Mouse (Mus musculus) heart, postnatal 14 days (tissue): ENCODE measurements around the gene Bahd1. TPM values are rescaled to one million over a fixed set of nuclear protein-coding genes. Genes with fewer than 3 reads are reported as not detected.

ENCODE experiments used
- DNase-seq, 2 experiments: peaks; one replicate each; pipeline ENCODE4 v3.0.0; 2021 to 2022
- intact Hi-C: fragments of 180-260 bp; cut with DNase I; formaldehyde crosslinking; loops from one replicate; pipeline ENCODE4 v1.15.1; 2025
- total RNA-seq, 2 experiments: library from RNA; stranded (reverse); gene quantifications; 2 replicates each; pipeline ENCODE4 v1.2.3; 2021

Gene Bahd1
- total RNA-seq, 2 experiments from 2014 or later = 15.9 to 17.7 TPM

- DNase-seq = no peak
- intact Hi-C loops = no loop called here
These were observed 25.8 kb downstream of the Bahd1 start for GRCm38 (mm10) chr2:118925952-118926351.

GRCm38 (mm10) chr2:118926361-118926997 lies 26.3 kb downstream of the Bahd1 start, which contains the start of gene Chst14:
Gene Chst14 (plus strand): TSS chr2:118926496.
- intact Hi-C loops = no loop called here
- DNase-seq = peak; percentile 87

DNA sequence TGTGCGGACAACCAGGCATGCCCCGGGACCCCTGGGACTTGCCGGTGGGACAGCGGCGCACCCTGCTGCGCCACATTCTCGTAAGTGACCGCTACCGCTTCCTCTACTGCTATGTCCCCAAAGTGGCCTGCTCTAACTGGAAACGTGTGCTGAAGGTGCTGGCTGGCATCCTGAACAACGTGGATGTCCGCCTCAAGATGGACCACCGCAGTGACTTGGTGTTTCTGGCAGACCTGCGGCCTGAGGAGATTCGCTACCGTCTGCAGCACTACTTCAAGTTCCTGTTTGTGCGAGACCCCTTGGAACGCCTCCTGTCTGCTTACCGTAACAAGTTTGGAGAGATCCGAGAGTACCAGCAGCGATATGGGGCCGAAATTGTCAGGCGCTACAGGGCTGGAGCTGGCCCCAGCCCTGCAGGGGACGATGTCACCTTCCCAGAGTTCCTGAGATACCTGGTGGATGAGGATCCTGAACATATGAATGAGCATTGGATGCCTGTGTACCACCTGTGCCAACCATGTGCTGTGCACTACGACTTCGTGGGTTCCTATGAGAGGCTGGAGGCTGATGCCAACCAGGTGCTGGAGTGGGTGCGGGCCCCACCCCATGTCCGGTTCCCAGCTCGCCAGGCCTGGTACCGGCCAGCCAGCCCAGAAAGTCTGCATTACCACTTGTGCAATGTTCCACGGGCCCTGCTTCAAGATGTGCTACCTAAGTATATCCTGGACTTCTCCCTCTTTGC lies 27.0 kb downstream of the Bahd1 start:
- intact Hi-C loops = no loop called here

GRCm38 (mm10) chr2:118941341-118941740 lies 41.2 kb downstream of the Bahd1 start:
- DNase-seq = no peak
- intact Hi-C loops = no loop called here

More for the DNA sequence above, 27.0 kb downstream of the Bahd1 start:
- DNase-seq = no peak

- no peak for DNase-seq
- intact Hi-C loops = no loop called here
These were observed 43.1 kb downstream of the Bahd1 start for GRCm38 (mm10) chr2:118943232-118943631.

DNA sequence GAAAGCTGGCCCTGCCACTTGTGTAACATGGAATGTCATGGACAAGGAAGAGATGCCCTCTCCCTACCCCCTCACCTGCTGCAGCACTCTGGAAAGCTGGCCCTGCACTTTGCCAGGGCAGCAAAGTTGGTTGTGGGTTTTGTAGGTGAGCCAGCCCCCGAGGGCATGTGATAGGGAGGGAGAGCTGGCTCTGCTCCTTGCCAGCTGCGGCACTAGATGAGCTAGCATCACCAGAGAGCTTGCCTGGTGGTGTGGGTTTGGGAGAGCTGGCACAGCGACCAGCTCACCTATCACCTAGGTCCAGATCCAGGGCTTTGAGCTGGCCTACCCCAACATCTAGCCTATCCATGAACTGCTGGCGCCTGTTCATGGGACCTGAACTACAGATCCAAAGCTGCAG lies 48.6 kb downstream of the Bahd1 start:
- intact Hi-C loops = no loop called here
- no peak for DNase-seq

DNA sequence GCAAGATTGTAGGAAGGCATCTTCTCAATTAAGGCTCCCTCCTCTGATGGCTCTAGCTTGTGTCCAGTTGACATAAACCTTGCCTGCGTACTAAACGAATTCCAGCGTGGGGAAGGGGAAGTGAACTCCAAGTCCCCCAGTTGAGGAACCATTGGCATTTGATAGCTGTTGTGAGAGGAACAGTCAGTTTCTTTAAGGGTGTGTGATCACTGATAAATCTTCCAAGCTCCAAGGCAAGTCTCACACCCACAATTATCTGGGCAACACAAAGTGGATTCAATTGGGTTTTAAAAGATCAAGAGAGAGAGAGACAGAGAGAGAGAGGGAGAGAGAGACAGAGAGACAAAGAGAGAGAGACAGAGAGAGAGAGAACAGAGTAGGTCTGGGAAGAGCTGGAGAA lies 49.5 kb downstream of the Bahd1 start:
- intact Hi-C loops = no loop called here
- no peak for DNase-seq

DNA sequence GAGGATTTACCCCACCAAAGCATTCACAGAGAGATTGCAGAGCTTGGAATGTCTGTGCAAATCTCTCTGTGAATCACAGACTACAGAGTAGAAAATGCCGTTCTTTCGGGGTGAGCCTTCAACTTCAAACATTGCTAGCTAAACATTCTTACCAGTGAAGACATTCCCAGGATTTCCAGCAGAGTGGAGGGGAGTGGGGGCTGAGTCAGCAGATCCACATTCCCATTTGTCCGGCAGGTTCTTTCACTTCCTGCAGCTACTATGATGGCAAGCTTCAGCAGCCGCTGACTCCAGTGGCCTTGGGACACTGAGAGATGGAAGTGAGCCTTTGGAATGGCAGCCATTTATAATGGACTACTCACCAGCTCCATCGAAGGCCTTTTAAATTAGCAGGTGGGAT lies 56.3 kb downstream of the Bahd1 start:
- no peak for DNase-seq
- intact Hi-C loops = no loop called here

GRCm38 (mm10) chr2:118959644-118960043 lies 59.5 kb downstream of the Bahd1 start:
- intact Hi-C loops = no loop called here
- no peak for DNase-seq

- intact Hi-C loops = no loop called here
- DNase-seq = no peak
These were observed 60.2 kb downstream of the Bahd1 start for GRCm38 (mm10) chr2:118960413-118960812.

- DNase-seq = no peak
- intact Hi-C loops = no loop called here
These were observed 61.4 kb downstream of the Bahd1 start for GRCm38 (mm10) chr2:118961546-118961945.

GRCm38 (mm10) chr2:118963007-118963675 lies 63.0 kb downstream of the Bahd1 start:
- no peak for DNase-seq
- intact Hi-C loops = no loop called here

- DNase-seq = no peak
- intact Hi-C loops = no loop called here
These were observed 63.5 kb downstream of the Bahd1 start for GRCm38 (mm10) chr2:118963676-118964012.

- intact Hi-C loops = loop anchor here (10.0 kb wide), 2 partner anchors 205 to 335 kb away; partner anchors contain the start of gene Ccdc9b
- DNase-seq = no peak
These were observed 69.5 kb downstream of the Bahd1 start for GRCm38 (mm10) chr2:118969585-118970147.

DNA sequence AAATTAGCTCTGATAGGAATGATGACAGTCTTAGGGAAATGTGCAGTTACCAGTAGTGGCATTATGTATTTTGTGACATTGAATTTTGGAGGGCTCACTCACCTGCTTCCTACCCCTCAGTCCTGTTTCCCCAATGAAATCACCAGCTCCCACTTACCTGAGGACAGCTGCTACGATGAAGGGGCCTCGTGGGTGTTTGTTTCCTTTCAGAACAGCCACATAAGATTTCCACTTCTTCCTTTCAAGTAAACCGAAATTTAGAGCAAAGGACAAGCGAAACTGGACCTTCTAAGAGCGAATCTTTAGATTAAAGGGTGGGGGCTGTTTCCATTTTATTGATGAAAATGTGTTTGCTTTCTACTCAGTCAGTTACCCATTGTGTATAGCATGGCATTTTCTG lies 71.9 kb downstream of the Bahd1 start:
- intact Hi-C loops = loop anchor here (2.0 to 10.0 kb wide), 3 partner anchors 67 to 337 kb away; partner anchors contain the start of gene Ccdc9b
- no peak for DNase-seq

DNA sequence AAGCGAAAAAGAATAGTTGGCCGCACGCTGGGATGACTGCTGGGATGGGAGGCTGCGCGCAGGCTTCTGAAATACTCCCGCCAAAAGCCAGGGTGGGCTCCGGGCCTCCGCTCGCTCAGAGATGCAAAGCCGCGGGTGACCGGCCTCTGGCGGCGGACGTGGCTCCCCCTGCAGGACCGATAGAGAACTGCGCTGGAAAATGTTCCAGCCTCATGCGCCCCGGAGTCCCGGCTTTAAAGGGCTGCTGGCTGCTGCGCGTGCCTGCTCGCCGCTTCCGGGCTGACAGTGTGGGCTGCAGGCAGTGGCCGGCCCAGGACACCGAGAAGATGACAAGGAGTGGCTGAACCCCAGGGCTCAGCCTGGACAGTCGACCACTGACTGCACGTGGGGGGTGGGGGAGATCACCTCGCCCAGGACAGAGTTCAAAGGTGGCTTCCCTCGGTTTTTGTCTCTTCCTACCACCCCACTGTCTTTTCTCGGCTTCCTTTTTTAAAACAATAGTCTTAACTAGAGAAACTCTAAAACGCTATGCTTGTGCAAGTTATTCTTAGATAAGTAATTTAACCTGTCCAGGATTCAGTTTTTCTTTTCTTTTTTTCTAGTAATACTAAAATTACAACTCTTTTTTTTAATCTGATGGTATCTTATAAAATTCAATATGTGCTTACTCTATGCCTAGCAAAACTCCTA lies 72.7 kb downstream of the Bahd1 start:
- peak; percentile 85 to 94 for DNase-seq
- intact Hi-C loops = loop anchor here (2.0 to 10.0 kb wide), 3 partner anchors 68 to 338 kb away; partner anchors contain the start of gene Ccdc9b
